Mouse (Mus musculus) Patski (cell line): ENCODE results near the gene Kcna7. TPM values are rescaled to one million over a fixed set of nuclear protein-coding genes. Genes with fewer than 3 reads are reported as not detected.
"Not testable (repeated sequence)": the region's sequence is repeated elsewhere in the genome, so short reads cannot be mapped to it uniquely, and the experiment has no call there.

Experiments
- ATAC-seq: fragments of 100-300 bp; one replicate; pipeline ENCODE4 v1.8.0; 2021
- CTCF ChIA-PET: fragments of 350-600 bp; sonication (Branson Sonifier 250); formaldehyde crosslinking; loops from one replicate; lab custom pipeline; 2022; ENCODE audit warnings: inconsistent platforms; lab: Charles Lee
- POLR2A ChIA-PET: fragments of 350-600 bp; sonication (Branson Sonifier 250); formaldehyde crosslinking; loops from one replicate; lab custom pipeline; 2022; ENCODE audit warnings: antibody characterized with exemption, inconsistent platforms; lab: Charles Lee
- DNase-seq: peaks from one replicate; pipeline ENCODE4 v3.0.0-alpha.2; 2011; ENCODE audit warnings: low read depth, low spot score
- H3K27me3 ChIP-seq: fragments of 371-371 bp; one replicate; pipeline ENCODE4 v1.5.1; 2021
- CTCF ChIP-seq: fragments of 100-300 bp; IDR thresholded peaks from one replicate; pipeline ENCODE4 v1.5.1; 2021
- in situ Hi-C: fragments of 300-500 bp; cut with MboI; formaldehyde crosslinking; loops from 3 replicates; pipeline ENCODE4 v1.11.1; 2018; ENCODE audit warnings: low pct_unique_long_range_greater_than_20kb, mixed read lengths
- polyA plus RNA-seq: library from polyadenylated mRNA; unstranded; gene quantifications from one replicate; pipeline ENCODE4 v1.2.3, GENCODE M21; 2021

Kcna7 gene
- polyA plus RNA-seq: 0.27 TPM

DNA sequence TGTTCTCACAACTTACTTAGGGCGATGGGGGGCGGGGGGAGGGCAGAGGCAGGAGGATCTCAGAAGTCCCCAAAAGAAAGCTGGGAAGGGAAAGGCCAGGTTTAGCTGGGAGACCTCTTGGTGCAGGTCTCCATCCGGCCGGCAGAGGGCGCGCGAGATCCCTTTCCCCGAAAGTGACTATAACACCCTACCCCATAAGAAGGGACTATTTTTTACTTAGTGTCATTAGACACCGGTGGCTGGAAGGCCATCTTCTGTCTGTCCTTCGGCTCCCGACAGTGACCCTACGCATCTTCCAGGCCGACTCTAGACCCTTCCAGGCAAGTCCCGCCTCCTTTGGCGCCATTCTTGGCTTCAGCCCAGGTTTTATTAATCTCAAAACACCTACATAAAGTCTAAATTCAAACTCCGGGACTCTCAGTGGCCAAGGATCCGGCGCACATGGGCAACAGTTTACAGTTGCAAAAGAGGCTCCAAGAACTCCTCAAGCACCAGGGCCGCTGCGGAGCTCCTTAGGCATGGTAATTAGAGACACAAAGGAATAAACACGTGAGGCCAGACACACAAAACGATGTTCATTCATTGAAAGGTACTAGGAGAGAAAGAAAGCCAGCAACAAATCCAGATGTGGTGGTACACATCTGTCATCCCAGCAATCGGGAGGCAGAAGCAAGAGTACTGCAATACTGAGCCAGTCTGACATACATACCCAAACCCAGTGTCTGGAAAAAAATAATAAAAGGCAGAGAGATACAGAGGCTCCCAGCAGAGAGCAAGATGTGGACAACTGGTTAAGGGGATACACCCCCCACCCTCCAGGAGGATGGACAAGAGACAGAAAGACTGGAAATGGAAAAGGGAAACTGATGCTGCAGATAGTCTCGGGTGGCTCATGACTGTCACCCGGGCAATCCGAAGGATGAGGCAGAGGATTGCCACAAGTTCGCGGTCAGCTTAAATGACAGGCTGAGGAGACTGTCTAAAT, at the start of gene Kcna7:
TSS of gene Kcna7 (plus strand) at position 563 of the 985 bp plus-strand sequence.
- in situ Hi-C loops: loop anchor here (10.0 kb wide), 1 partner anchor 101 kb away; no protein-coding TSS in a partner anchor
- POLR2A ChIA-PET: interaction anchor here (1.5 kb wide), 1 partner anchor 29 kb away, joined by 3 read pairs; the partner anchor contains the start of gene Gys1
- DNase-seq (no peak), ATAC-seq (no peak)
- no peak for TF ChIP-seq CTCF
- peaks cover 32% of the 10 kb centered on the region for H3K27me3 ChIP-seq
- CTCF ChIA-PET: interaction anchor here (1.0 to 2.3 kb wide), 5 partner anchors 13 to 128 kb away, joined by 4 to 5 read pairs (median 4); partner anchors contain the start of gene Slc6a21

DNA sequence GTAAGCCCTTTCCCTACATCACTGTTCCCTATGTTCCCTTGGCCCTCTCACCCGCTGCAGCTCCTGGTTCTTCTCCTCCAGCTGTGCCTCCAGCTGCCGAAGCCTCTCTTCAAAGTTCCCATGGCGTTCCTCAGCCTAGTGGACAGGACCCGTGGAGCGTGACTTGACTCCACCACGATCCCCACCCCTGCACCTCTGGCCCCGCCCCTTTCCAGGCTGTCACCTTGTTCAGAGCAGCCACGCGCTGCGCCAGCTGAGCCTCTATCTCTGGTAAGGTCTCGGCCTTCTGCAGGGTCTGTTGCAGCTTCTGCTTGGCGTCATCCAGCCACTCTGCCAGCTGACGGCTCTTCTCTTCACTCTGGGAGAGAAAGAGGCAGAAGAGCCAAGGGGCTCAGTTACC, 49.4 kb upstream of the Kcna7 start:
- CTCF ChIA-PET: interaction anchor here (0.8 to 1.1 kb wide), 2 partner anchors 10 to 15 kb away, joined by 3 read pairs; no protein-coding TSS in a partner anchor
- POLR2A ChIA-PET: no interaction called here
- TF ChIP-seq CTCF: no peak
- H3K27me3 ChIP-seq: no peaks in the 10 kb centered on the region
- DNase-seq: no peak
- ATAC-seq: no peak
- in situ Hi-C loops: loop anchor here (10.0 kb wide), 1 partner anchor 191 kb away; the partner anchor contains the start of gene Slc17a7

DNA sequence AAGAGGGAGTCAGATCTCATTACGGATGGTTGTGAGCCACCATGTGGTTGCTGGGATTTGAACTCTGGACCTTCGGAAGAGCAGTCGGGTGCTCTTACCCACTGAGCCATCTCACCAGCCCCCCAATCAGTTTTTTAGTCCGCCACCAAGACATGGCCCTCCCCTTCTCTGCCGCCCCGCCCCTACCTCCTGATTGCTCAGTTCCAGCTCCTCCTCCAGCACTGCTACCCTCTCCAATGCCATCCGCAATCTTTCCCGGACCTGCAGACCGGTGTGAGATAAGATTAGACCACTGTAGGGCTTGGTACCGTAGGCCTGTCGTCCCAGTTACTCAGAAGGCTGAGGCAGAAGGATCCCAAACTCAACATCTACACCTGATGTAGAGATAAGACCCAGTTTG, 46.4 kb upstream of the Kcna7 start:
- CTCF ChIA-PET: interaction anchor here (2.3 to 3.0 kb wide), 2 partner anchors 18 to 81 kb away, joined by 8 to 10 read pairs; partner anchors contain the start of gene Slc6a21
- DNase-seq, ATAC-seq, POLR2A ChIA-PET, H3K27me3 ChIP-seq: not testable (repeated sequence)
- in situ Hi-C loops: loop anchor here (10.0 kb wide), 1 partner anchor 194 kb away; the partner anchor contains the start of gene Slc17a7

DNA sequence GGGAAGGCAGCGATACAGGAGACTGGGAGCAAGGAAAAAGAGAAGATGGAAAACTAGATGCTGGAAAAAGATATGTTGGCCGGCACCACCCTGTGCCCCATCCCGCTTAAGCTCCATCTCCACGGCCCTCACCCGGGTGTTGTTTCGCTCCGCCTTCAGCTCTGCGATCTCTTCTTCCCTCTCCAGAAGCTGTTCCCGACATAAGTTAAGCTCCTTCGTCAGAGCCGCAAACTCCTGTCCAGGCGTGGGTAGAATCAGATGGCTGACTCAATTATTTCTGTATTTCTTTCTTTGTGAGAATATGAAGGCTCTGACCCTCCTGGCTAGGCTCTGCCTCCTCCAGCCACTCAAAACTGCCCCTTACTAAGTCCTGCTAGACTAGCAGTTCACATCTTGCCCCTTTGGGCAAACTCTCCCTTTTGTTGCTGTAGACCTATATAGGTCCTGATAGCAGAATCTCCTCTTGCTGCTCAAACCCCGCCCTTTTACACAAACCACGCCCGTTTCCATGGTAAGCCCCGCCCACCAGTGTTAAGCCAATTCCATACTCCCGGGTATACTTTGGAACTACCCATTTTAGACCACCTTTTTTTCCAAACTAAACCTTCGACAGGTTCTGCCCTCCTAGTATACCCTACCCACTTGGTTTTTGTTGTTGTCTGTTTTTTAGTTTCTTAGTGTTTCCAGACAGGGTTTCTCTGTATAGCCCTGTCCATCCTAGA, 44.9 kb upstream of the Kcna7 start:
- no peak for TF ChIP-seq CTCF
- ChIA-PET CTCF (interaction anchor here (2.3 to 3.0 kb wide), 2 partner anchors 20 to 83 kb away, joined by 8 to 10 read pairs; partner anchors contain the start of gene Slc6a21), POLR2A (no interaction called here)
- ATAC-seq (no peak), DNase-seq (no peak)
- in situ Hi-C loops: no loop called here
- no peaks in the 10 kb centered on the region for H3K27me3 ChIP-seq

DNA sequence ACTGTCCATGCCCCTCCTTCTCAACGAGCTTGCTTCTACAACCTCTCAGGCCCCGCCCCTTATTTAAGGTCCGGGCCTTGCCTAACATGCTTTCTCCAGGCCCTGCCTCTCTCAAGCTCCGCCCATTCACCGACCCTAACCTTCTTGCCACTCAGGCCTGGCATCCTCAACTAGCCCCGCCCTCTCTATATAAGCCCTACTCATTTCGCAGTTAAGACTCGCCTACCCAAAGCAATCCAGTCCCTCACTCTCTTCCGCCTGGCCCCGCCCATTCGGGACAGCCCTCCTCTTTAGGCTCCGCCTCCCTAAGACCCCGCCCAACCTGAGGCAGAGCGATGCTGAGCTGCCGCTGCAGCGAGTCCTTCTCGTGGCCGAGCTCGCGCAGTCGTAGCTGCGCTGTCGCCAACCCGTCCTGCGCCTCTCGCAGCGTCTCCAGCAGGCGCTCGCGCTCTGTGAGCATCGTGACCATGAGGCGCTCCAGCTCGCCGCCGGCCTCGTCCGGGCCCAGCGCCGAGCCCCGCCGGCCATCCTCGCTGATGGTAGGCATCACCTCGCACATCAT, 44.1 kb upstream of the Kcna7 start:
- peak; percentile 37 for DNase-seq
- ATAC-seq: peak; percentile 76
- H3K27me3 ChIP-seq: no peaks in the 10 kb centered on the region
- in situ Hi-C loops: no loop called here
- no peak for TF ChIP-seq CTCF
- CTCF ChIA-PET: interaction anchor here (2.3 to 3.0 kb wide), 2 partner anchors 20 to 84 kb away, joined by 8 to 10 read pairs; partner anchors contain the start of gene Slc6a21
- POLR2A ChIA-PET: interaction anchor here (1.0 kb wide), 1 partner anchor 62 kb away, joined by 3 read pairs; no protein-coding TSS in a partner anchor

DNA sequence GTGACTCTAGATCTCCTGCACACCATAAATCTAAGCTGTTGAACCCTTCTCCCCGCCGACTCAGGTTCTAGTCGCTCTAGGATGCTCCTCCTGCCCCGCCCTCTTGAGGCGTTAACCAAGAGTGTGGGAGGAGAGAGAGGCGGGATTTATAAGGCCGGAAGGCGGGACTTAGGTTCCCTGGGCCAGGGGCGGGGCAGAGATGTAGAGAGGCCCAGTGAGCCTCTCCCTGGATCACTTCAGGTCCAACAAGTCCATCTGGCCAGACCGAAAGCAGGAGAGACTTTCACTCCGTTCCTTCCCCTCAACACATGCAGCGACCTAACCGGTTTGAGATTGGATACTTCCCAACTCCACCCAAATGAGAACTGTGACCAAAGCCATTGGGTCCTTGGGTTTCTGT, 42.7 kb upstream of the Kcna7 start:
- in situ Hi-C loops: no loop called here
- H3K27me3 ChIP-seq: no peaks in the 10 kb centered on the region
- no peak for TF ChIP-seq CTCF
- CTCF ChIA-PET: no interaction called here
- ATAC-seq (no peak), DNase-seq (no peak)
- POLR2A ChIA-PET: no interaction called here

DNA sequence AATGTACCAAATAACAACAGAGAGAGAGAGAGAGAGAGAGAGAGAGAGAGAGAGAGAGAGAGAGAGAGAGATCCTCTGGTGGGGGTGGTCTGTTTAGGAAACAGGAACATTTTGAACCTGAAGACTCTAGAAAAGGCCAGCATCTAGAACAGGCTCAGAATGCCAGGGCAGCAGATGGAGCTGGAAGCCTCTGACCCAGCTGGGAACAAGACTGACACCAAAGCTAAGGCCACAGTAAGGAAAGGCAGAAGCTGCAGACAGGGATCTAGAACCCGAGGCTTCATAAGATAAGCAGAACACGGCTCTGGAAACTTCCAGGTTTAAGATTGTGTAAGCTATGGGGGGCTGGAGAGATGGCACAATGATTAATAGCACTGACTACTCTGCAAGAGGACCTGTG, 41.5 kb upstream of the Kcna7 start:
- in situ Hi-C loops: no loop called here
- no peak for TF ChIP-seq CTCF
- ATAC-seq (no peak), DNase-seq (no peak)
- no peaks in the 10 kb centered on the region for H3K27me3 ChIP-seq
- POLR2A ChIA-PET: no interaction called here
- CTCF ChIA-PET: no interaction called here

DNA sequence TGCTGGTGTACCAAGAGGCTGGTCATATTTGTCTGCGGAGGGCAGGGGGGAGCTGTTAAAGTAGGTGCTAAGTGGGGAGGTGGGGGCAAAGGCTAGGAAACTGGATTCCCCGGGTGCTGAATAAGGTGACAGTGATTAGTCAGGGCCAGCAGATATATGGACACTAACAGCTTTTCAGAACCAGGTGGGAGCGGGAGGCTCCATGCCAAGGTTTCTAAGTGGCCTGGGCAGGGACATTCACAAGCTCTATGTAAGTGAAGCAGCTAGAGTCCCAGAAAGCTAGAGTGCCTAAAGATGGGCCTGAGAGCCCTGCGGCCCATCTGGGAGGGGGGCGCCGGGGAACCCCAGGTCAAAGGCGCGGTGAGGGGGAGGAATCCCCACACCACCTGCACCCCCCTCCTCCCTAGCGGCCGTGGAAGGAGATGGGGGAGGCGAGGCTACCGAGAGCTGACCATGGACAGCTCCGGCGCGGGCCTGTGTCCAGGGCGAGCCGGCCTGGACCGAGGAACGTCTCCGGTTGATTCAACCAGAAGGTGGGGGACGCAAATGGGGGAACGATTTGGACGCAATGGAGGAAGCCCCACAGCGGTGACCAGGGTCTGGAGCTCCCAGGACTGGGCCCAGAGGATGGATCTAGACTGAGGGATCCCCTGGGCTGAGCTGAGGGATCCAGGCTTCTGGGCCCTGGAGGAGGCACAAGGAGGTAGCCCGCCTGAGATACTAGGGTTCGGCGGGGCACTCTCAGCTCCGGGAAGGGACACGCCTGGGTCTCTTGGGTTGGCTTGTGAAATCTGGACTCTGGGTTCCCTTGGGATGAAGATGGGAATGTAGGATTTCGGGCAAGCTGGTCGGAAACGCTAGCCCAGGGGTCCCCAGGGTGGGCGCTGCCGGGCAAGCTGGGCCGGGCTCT, 39.5 kb upstream of the Kcna7 start:
- no peaks in the 10 kb centered on the region for H3K27me3 ChIP-seq
- no peak for DNase-seq
- POLR2A ChIA-PET: interaction anchor here (0.7 to 1.3 kb wide), 2 partner anchors 16 to 33 kb away, joined by 3 read pairs; no protein-coding TSS in a partner anchor

DNA sequence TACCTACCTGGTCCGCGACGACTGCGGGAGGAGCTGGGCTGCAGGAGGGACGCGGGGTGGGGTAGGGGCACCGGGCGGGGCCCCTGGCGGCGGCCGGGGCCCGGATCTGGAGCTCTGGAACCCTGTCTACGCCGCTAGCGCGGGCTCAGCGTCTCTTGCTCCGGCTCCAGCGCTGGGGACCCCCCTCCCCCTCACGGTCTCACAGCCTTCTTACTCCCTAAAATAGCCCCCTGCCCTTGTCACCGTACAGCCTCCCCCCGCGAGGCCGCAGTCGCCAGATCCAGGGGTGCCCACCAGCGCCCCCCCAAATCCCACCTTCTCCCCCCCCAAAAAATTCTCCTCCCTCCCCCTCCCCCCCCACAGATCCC, 38.8 kb upstream of the Kcna7 start, which contains the start of gene Ppfia3:
TSS of gene Ppfia3 (minus strand) at position 368 of the 368 bp plus-strand sequence.
- ChIA-PET CTCF (interaction anchor here (0.9 to 1.7 kb wide), 3 partner anchors 10 to 89 kb away, joined by 3 to 5 read pairs (median 4); partner anchors contain the start of gene Slc6a21), POLR2A (interaction anchor here (0.7 to 1.3 kb wide), 2 partner anchors 15 to 34 kb away, joined by 3 read pairs; no protein-coding TSS in a partner anchor)
- H3K27me3 ChIP-seq: no peaks in the 10 kb centered on the region
- DNase-seq (no peak), ATAC-seq (no peak)
- in situ Hi-C loops: no loop called here
- no peak for TF ChIP-seq CTCF

More for the DNA sequence above, 39.5 kb upstream of the Kcna7 start:
- in situ Hi-C loops: no loop called here
- ATAC-seq: no peak
- TF ChIP-seq CTCF: no peak
- CTCF ChIA-PET: interaction anchor here (0.8 to 1.7 kb wide), 4 partner anchors 10 to 89 kb away, joined by 3 to 5 read pairs (median 4); partner anchors contain the start of gene Slc6a21
